Mouse (Mus musculus): ENCODE measurements around the gene Hs3st4.

The Hs3st4 gene

DNA sequence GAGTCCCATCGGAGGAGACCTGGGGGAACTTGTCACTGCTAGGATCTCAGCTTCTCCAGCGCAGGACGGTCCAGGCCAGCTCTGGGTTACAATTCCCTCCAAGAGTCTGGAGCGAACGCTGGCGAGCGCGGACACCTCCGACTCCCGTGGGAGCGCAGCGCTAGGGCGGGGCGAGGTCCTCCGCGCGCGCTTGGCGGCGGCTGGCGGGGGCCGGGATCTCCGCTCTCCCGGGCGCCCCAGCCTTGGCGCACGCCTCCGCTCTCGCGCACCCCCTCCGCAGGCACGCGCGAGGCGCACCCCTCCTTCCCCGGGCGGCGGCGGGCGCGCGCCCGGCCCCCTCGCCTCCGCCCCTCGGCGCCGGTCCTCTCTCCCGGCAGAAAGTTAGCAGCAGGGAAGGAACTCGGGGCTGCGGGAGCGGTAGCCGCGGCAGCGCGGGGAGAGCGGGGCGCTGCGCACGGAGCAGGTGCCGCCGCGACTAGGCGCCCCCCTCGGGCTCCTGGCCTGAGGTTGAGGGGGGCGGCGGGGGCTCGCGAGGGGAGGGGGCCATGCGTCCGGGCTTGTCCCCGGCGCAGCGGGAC is at the start of gene Hs3st4:
TSS of gene Hs3st4 (plus strand) at position 409 of the 578 bp plus-strand sequence.
- DNase-seq = no peak

DNA sequence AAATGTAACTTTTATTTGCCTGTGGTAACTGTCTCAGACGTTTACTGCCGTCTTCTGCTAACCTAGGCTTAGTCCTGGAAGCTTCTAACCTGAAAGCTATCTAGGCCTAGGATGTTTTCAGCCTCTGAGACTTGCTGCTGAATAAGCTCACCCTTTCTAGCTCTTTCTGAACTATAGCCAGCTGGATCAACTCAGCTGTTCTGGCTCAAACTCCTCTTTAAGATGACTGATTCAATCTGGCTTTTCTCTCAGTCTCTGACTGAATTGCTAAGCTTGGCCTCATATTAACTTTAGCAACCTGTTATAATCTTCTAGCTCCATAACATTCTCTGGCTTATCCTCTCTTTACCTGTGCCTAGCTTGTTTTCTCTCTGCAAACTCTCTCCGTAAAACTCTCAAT is 35.8 kb upstream of the Hs3st4 start:
- DNase-seq = no peak

DNA sequence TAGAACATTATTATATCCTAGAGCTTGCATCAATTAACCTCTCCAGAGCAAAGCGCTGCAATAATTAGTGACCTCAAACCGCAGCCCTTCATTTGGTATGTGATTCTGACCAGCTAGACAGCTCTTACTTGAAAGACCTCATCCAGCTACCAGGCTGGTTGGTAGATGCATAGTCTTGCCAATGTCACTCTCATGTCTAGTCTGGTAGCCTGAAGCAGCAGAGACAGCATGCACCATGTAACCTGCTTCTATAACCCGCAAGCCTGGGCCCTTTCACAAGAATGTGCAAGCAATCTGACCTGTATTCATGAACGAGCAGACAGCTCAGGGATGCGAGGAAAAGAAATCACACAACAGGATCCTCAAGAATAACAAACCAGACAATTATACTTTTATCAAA is 19.6 kb upstream of the Hs3st4 start:
- DNase-seq = no peak

DNA sequence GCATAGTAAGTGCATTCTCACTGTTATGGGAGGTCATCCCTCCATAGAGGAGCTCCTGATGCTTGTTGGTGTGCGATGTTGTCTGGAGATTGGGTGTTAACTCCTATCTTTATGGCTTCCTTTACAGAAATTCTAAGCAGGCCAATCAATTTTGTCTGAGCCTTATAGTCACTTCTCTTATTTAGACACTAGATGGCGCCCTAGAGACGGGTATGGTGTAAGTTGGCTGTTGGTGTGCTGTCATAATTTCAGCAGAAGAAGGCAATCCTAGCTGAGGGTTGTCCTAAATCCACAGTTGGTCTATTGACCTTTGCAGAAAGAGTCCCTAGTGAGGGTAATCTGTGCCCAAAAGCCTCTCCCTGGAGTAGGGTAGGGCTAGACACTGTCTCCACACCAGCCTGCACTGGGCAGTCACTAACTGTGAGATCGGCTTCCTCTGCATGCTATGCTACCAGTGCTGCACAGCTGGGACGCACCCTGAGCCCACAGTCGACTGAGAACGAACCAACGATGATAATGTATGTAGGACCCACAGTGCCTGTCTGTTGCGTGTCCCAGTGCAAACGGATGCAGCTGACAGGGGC is 18.0 kb upstream of the Hs3st4 start:
- no peak for DNase-seq

DNA sequence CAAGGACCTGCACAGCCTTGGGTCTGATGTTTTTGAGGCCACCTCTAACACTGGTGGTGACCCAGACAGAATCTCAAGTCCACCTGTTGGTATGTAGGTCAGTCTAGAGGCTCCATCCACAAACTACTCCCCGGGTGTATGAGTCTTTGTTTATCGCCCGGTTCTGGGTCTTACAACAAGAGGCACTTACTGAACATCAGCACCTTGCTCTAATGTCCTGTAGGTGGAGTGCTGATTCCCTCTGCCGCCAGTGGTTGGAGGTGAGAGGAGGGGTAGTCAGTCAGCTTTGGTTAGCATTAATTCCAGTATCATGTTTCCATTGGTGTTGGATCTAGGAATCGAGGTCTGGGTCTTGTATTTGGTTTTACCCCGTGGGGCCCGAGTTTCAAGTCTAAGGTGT is 17.2 kb upstream of the Hs3st4 start:
- DNase-seq = no peak

DNA sequence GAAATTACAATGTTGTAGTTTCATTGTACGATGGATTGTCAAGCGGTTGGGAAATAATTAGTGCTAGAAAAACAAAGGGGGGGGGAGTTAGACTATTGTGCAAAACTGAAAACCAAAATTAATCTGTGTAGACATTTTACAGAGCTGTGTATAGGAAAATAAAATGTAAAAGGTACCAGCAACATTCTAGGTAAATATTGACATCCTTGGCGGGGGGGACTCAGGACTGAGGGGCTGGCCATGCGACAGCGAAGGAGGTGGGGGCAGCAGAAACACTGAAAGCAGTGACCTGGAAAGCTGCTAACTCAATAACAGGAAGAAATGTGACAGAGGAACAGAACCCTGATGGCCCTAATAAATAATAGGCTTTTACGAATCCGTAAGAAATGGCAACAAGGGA is 7.2 kb upstream of the Hs3st4 start:
- DNase-seq = no peak

DNA sequence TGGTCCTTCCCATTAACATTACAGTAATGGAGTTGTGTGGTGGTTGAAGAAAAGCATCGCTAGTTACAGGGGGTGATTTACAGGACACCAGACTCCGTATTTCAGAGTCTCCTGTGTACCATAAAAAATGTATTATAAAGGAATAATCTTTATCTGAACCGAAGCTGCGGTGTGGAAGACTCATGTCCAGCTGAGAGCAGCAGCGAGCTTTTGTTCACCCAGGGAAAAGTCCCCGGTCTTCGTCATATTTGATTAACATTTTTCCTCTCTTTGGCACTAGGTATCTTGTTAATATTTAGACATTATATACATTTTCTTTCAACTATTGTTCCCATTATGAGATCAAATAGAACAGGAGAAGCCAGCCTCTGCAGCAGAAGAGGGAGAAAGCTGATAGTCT is 1.2 kb upstream of the Hs3st4 start:
- DNase-seq = no peak

DNA sequence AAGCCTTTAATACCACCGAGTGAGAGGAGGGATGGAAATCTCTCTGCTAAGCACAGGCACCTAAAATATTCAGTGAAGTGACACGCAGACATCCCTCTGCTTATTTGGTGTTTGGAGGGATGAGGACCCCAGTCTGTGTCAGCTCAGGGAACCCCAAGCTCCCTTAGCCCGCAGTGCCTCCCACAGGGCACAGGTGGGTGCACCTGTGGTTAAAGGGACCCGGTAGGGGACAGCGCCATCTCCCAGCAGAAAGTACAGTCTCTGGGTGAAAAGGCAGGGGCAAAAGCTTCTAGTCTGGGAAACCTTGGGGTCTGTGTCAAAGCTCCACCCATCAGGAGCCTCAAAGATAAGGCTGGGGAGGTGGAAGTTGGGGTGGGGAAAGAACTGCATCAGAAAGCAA is 659 bp upstream of the Hs3st4 start:
- no peak for DNase-seq

DNA sequence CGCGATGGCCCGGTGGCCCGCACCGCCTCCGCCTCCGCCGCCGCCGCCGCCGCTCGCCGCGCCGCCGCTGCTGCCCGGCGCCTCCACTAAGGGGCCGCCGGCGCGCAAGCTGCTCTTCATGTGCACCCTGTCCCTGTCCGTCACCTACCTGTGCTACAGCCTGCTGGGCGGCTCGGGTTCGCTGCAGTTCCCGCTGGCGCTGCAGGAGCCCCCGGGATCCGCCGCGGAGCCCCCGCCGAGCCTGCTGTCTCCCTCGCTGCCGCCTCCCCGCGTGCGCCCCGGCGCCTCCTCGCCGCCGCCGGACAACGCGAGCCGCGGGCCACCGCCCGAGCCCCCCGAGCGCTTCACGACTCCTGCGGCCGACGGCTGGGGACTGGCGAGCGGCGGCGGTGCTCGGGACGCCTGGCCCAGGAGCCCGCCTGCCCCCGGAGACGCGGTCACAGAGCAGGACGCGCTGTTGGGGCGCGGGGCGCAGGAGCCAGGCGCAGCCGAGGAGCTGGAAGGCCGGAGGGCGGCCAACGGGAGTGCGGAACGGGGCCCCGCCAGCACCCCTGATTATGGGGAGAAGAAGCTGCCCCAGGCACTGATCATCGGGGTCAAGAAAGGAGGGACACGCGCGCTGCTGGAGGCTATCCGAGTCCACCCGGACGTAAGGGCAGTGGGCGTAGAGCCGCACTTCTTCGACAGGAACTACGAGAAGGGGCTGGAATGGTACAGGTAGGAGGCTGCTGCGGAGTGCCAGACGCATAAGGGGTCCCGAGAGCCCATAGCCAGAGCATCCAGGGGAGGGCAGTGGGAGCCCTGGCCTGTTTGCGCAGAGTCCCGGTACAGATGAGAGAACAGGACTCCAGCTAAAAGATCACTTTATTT is 743 bp downstream of the Hs3st4 start:
- no peak for DNase-seq

DNA sequence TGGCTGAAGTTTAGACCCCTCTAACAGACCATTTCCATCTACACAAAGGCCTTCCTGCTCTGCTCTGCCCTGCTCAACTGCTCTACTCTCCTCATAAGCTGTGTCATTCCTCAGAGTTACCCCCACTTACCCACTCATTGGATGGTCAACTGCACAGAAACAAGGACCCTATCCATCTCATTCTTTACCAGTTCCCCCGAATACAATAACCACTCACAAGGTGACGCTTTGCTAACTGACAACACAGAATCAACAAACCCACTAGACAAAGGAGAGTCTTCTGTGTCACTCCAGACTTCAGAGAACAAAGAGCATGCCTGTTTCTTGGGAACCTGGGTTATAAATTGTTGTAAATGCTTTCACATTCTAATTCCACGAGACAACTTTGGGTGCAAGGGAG is 9.5 kb downstream of the Hs3st4 start:
- no peak for DNase-seq

DNA sequence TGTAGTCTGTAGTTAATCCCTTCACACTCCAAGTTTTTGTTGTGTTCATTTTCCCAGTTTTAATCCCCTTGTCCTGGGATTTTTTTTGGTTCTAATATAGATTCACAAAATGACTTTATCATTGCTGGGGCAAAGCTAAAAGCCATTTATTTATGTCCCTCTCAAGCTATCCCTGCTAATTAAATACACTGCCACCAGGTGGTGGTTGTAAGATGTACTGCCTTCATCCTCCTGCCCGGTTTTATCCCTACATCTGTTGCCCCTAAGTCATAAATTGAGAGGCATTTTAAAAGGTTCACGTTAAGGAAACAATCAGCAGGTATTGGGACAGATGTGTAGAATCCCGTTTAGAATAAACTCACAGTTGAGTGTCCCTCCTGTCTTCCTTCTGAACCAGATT is 14.6 kb downstream of the Hs3st4 start:
- no peak for DNase-seq

DNA sequence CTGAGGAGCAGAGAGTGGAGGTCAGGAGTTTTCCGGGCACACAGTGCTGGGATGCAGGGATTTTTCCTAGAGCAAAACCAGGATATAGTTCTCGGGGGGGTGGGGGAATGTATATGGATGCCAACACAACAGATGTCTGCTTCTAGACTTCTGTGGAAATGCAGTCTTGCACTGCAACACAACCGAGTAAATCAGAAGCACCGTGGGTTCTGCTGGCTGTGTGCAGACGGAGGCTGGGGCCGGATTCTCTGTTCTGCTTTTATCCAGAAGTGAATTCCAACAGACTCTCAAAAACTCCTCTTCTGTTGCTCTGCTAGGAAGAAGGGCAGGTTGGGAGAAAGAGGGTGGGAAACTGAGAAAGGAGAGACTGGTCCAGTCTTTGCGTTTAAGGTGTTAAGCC is 15.9 kb downstream of the Hs3st4 start:
- no peak for DNase-seq

DNA sequence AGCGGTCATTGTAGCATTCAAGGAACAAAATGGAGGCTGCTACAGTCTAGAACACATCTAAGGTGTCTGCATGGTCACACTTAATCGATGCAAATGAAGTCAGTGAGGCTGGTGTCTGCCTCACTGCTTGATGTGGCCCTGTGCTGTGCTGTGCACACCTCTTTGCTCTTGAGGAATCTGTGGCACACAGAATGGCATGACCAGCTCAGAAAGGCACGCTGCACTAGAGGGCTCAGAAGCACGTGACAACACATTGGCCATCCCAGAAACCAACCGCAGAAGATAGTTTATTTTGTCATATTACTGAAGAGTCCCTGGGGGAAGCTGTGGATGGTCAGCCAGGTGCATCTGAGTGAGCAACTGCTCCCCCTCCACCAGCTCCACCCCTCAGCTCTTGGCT is 44.2 kb downstream of the Hs3st4 start:
- DNase-seq = no peak

DNA sequence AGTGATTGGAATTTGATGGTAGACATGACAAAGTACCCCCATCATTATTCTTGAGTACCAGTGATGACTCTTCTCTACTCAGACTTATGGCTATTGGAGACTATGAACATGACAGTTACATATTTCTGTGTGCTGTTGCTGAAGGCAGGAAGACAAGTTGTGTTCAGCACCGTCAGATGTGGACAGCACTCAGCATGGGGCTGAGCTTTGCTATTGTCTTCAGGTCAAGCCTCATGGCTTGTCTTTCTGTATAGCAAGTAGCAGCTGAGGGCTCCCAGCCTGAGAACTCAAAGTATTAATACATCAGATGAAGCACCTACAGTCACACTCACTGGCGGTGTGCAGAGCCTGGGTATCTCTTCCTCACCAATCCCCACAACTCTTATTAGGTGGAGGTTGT is 49.6 kb downstream of the Hs3st4 start:
- DNase-seq = no peak

DNA sequence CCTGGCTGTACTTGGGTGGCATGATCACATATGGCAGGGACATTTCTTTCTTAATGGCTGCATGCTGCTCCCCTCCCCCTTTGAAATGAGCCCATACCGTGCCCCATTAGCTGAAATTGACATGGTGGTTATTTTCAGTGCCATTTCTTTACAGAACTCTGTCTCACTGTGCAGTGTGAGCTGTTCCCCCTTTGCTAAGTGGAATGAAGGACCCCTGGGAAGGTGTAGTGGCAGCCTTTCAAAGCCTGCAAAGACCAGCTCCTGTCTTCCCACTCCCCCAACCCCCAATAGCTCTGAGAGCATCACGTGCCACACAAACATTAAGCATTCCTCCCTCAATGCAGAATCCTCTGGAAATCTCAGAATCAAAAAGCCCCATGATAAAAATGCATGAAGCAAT is 50.7 kb downstream of the Hs3st4 start:
- no peak for DNase-seq

DNA sequence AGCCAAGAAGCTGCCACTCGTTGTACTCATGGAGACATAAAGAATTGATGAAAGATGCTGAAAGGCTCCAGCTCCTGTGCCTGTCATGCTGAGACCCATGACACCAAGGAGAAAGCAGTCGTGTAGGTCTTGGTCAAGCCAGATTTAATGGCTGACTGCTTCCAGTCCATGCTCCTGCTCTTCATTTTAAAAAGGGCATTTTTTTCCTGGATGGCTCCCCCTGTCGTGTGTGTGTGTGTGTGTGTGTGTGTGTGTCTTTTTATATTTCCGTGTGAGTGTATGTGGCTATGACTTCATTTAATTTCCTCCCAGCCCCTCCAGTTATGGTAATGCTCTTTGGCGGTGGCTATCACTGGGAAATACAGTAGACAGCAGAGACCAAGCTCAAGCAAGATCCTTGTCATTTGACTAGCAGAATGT is 54.6 kb downstream of the Hs3st4 start:
- DNase-seq = no peak

DNA sequence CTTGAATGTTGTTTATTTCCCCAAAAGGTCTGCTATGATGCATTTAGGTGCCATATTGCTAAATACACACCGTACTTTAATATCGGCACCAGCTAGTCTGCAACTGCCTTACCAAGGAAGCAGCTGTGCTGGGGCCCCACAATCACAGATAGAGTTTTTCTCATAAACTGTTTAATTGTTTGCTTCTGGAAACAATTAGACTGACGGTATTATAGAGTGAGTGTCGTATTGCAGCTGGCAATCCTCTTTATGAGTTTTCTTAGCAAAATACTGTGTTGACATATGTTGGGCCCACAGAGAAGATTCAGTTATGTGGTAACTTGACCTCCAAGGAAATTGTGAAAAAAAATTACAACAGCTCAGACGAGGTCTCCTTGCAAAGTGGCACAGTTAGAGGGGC is 56.5 kb downstream of the Hs3st4 start:
- no peak for DNase-seq

DNA sequence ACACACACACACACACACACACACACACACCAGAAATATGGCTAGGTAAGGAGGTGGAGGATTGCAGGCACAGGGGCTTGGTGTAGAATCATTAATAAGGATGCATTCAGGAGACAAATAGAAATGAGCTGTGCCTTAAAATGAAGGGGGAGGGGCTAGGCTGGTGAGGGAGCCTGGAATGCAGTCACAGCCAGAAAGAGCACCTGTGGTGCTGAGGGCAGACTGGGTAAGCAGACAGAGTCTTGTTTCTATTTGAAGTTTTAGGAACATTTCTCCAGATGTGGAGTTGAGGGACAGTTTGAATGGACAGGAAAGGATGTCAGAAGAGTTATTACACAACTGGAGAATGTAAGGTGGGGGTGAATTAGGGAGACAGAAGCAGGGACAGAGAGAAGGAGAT is 64.7 kb downstream of the Hs3st4 start:
- DNase-seq = no peak

DNA sequence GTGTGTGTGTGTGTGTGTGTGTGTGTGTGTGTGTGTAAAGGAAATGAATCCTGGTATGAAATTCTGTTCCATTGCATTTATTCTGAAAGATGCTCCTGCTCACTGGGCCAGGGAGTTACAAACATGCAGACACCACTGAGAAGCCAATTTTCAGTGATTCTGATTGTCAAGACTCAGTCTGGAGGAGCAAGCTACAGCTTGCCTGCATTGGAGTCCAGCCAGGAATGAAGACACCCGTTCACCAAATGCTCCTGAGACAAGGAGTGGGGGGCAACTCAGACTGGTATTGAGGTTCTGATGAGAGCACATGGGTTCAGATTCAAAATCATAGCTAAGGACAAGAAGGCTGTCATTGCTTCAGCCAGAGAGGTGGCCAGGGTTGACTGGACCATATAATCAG is 66.3 kb downstream of the Hs3st4 start:
- DNase-seq = no peak

DNA sequence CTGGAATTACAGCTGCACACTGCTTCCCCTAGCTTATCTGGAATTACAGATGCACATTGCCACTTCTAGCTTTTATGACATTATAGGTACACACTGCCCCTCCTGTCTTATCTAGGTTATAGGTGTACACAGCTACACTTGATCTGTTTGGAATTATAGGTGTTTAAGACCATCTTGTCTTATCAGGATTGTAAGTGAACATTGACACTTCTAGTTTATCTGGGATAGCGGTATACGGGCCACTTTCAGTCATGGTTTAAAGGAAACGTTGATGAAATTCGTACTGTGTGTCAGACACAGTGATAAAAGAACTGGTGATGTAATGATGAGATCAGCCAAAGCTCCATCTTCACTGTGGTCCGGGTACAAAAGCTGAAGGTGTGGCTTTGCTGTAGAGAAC is 67.8 kb downstream of the Hs3st4 start:
- DNase-seq = no peak

DNA sequence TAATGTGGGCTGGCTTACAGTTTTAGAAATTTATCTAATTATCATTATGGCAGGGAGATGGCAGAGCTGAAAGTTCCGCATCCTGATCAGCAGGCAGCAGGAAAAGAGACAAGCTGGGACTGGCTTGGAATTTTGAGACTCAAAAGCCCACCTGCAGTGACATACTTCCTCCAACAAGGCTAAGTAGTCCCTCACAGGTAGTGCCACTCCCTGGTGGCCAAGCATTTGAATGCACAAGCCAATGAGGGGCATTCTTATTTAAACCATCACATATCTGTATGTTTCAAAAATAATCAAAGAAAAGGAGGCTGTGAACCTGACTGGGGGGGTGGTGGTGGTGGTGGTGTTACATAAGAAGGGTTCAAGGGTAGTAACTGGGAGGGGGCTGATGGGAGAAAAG is 101.1 kb downstream of the Hs3st4 start:
- no peak for DNase-seq

DNA sequence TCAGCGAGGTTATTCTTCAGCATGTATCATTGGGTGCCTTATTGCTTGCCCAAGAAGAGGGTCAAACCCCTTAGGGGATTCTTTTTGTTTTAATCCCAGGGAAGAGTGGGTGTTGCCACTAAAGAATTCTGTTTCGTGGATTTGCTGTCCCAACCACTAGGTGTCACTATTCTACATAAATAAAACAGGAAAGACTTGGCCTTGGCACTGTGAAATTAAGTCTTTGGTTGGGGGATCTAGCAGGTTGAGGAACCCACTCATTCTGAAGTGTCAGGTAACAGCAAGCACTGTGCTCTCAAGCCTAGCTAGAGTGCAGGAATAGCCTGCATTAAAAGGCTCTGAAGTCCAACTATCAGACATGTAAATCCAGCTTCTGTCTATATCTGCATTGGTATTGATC is 146.3 kb downstream of the Hs3st4 start:
- DNase-seq = no peak

DNA sequence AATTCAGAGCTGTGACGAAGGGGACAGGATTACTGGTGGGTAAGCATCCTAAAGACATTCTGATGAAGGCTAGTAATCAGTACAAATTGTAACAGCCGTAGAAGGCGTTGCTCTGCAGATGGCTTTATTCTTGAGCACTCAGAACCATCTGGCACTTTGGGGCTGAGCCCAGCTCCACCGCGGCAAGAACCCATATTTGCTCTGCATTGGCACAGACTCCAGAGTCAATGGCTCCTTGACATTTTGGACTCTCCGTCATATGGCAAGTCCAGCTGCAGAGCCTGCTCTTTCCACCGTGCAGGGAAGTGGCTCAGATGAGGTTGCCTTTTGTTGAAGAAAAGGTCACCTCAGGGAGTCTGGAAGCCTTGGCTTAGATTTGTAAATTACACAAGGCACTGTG is 148.6 kb downstream of the Hs3st4 start:
- DNase-seq = no peak

DNA sequence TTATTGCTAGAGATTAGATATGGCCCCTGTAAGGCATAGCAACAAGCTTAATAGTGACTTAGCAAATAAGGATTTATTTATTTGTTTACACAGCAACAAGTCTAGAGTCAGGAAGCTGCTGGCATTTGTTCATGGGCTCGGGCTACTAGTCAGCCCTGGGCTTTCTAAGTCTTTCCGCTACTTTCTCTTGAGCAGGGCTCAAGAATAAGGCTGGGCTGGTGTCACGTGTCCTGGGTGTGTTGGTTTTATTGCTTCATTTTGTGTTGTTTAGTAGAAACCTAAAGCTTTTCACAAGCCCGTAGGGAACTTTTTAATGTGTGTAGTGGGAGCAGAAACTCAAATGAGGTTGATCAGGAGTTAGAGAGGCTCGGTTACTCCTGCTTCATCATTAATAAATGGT is 153.5 kb downstream of the Hs3st4 start:
- no peak for DNase-seq

DNA sequence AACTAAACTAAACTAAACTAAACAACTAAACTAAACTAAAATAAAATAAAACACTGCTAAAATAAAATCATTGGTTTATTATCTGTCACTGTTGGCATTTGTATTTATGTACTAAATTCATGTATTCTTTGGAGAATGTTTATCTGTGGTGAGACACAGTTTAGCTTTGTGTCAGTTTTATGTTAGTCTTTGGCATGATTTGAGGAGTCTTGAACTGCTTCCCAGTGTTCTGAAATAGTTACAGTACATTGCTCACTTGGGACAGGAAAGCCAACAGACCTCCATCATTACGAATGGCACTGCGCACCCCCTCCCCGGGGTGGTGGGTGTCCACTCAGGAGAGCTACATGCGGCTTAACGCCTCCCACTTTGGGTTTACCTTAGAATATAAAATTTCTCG is 158.6 kb downstream of the Hs3st4 start:
- DNase-seq = no peak

Measured in kidney, adult 11 months (tissue).